Mouse (Mus musculus) G1E (cell line): ENCODE results near the gene Enoph1. TPM values are rescaled to one million over a fixed set of nuclear protein-coding genes. Genes with fewer than 3 reads are reported as not detected.

Experiments used
- ATAC-seq: 2 replicates; pipeline ENCODE4 v1.8.0; 2016; ENCODE audit warnings: mild to moderate bottlenecking; ENCODE audit not compliant: insufficient number of reproducible peaks, poor library complexity, low FRiP score, severe bottlenecking; ENCODE audit errors: extremely low read depth
- DNase-seq: peaks from one replicate; pipeline ENCODE4 v3.0.0; 2012; ENCODE audit warnings: low spot score
- H3K27me3 ChIP-seq: 2 replicates; pipeline ENCODE4 v1.6.1; 2012; ENCODE audit warnings: mild to moderate bottlenecking, low read length, inconsistent platforms; ENCODE audit not compliant: insufficient read depth
- H3K36me3 ChIP-seq: replicated peaks from 2 replicates; pipeline ENCODE3; 2012; ENCODE audit warnings: mild to moderate bottlenecking, inconsistent platforms
- H3K4me1 ChIP-seq: 2 replicates; pipeline ENCODE4 v1.6.1; 2012; ENCODE audit warnings: low read depth, low read length, inconsistent platforms, mixed read lengths; ENCODE audit not compliant: insufficient read depth
- H3K4me3 ChIP-seq: 2 replicates; pipeline ENCODE4 v1.5.1; 2012; ENCODE audit warnings: low read depth, mild to moderate bottlenecking, inconsistent platforms, low read length, moderate library complexity, mixed read lengths
- H3K9me3 ChIP-seq: replicated peaks from 2 replicates; pipeline ENCODE4 v1.6.1; 2012; ENCODE audit warnings: inconsistent platforms
- CTCF ChIP-seq: IDR thresholded peaks from 2 replicates; pipeline ENCODE4 v1.5.1; 2012; ENCODE audit warnings: low read depth, low read length, inconsistent platforms, mixed read lengths
- GATA1 ChIP-seq: IDR thresholded peaks from 2 replicates; pipeline ENCODE4 v1.6.1; 2012; ENCODE audit warnings: borderline replicate concordance, low read length, inconsistent platforms, mixed read lengths
- GATA2 ChIP-seq: IDR thresholded peaks from 2 replicates; pipeline ENCODE4 v1.6.1; 2012; ENCODE audit warnings: low read depth, low read length, inconsistent platforms, borderline replicate concordance
- POLR2AphosphoS5 ChIP-seq: IDR thresholded peaks from 2 replicates; pipeline ENCODE4 v1.6.1; 2012; ENCODE audit warnings: low read depth, low read length, inconsistent platforms; ENCODE audit not compliant: insufficient replicate concordance
- TAL1 ChIP-seq: conservative IDR thresholded peaks from 2 replicates; pipeline ENCODE4 v1.6.1; 2012; ENCODE audit warnings: low read depth, low read length, inconsistent platforms, mixed read lengths
- polyA plus RNA-seq: library from polyadenylated mRNA; stranded (reverse); fragments of >175 nt; gene quantifications from 2 replicates; pipeline ENCODE4 v1.2.3, GENCODE M21; 2012
- total RNA-seq, 2 experiments: library from RNA; stranded (forward) in 1 of 2; stranded (reverse) in 1 of 2; fragments of 200-1000 nt in 1 of 2; fragments of >200 nt in 1 of 2; fragmentation: Nextera tagmentation in 1 of 2; gene quantifications; 2 replicates each; pipeline ENCODE4 v1.2.3; 2014 to 2017

Gene Enoph1
- total and polyA plus RNA-seq, 3 experiments = 34.0 to 52.4 (median 41.7) TPM

DNA sequence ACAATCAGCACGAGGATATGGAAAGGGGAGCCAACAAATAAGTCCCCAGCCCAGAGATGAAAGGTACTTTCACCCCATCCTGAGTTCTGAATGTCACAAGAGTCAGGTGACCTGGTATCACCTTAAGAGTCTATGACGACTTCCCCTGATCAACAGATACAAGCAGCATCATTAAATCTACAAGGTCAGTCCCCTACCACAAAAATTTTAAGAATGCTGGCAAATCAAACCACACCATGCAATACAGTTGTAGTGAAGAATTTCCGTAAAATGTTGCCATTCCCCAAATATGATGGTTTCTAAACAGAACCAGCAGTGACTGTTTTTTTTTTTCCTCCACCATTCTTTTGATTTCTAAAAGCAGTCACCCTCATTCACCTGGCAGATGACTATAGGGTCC lies 70.8 kb downstream of the Enoph1 start:
- no peak overlapping the region for H3K4me3 ChIP-seq
- H3K36me3 ChIP-seq = no peaks in the 10 kb centered on the region
- no peaks in the 10 kb centered on the region for H3K27me3 ChIP-seq
- H3K9me3 ChIP-seq = peaks cover 13% of the 10 kb centered on the region
- no peaks in the 10 kb centered on the region for H3K4me1 ChIP-seq
- no peak for DNase-seq
- no peak for TF ChIP-seq GATA1
- no peak for TF ChIP-seq GATA2
- TF ChIP-seq TAL1 = no peak
- no peak for TF ChIP-seq POLR2AphosphoS5
- no peak for TF ChIP-seq CTCF
- ATAC-seq = no peak

DNA sequence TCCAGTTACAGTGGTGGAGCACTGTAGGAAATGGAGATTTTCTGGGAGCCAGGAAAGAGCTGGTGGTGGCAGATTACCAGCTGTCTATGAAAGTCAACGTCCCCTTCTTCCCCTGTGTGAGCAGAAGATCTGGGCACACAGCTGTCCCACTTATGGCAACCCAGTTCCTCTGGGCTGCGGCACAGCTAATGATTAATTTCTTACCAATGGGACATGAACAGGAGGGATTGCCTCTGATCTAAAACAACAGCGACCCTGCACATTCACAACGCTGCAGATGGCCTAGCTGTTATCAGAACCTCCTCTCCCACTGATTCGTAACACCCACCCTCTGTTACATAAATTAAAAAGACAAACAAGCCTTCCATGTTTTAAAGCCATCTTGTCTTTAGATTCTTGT lies 73.6 kb downstream of the Enoph1 start:
- ATAC-seq = no peak
- Histone ChIP-seq H3K27me3 (no peaks in the 10 kb centered on the region), H3K36me3 (no peaks in the 10 kb centered on the region), H3K4me1 (no peaks in the 10 kb centered on the region), H3K9me3 (peaks cover 28% of the 10 kb centered on the region), H3K4me3 (no peak overlapping the region)
- TF ChIP-seq GATA2 (no peak), POLR2AphosphoS5 (no peak), GATA1 (no peak), CTCF (no peak), TAL1 (no peak)
- no peak for DNase-seq

Other genes with a start within 250 kb of the Enoph1 start
- not detected in 2 replicates for gene Vamp9, start 133.7 kb upstream of the Enoph1 start, total RNA-seq (2014; fragmentation: Nextera tagmentation)
- not detected in 2 replicates for gene Vamp9, start 133.7 kb upstream of the Enoph1 start, total RNA-seq (2017)
- not detected in 2 replicates for gene Vamp9, start 133.7 kb upstream of the Enoph1 start, polyA plus RNA-seq
- gene Hnrnpd, start 61.0 kb upstream of the Enoph1 start, total RNA-seq (2014; fragmentation: Nextera tagmentation) = 231 and 261 TPM in 2 replicates
- gene Hnrnpd, start 61.0 kb upstream of the Enoph1 start, total RNA-seq (2017) = 56.5 and 75.0 TPM in 2 replicates
- gene Hnrnpd, start 61.0 kb upstream of the Enoph1 start, polyA plus RNA-seq = 434 and 614 TPM in 2 replicates
- not detected in 2 replicates for gene 4930524J08Rik, start 60.9 kb upstream of the Enoph1 start, total RNA-seq (2014; fragmentation: Nextera tagmentation)
- gene 4930524J08Rik, start 60.9 kb upstream of the Enoph1 start, total RNA-seq (2017) = 1.5 and 2.4 TPM in 2 replicates
- gene 4930524J08Rik, start 60.9 kb upstream of the Enoph1 start, polyA plus RNA-seq = 7.0 and 7.6 TPM in 2 replicates
- 150 and 157 TPM in 2 replicates for gene Hnrnpdl, start 321 bp upstream of the Enoph1 start, total RNA-seq (2014; fragmentation: Nextera tagmentation)
- 291 and 340 TPM in 2 replicates for gene Hnrnpdl, start 321 bp upstream of the Enoph1 start, total RNA-seq (2017)
- gene Hnrnpdl, start 321 bp upstream of the Enoph1 start, polyA plus RNA-seq = 157 and 164 TPM in 2 replicates
- gene Tmem150c, start 119.8 kb downstream of the Enoph1 start, total RNA-seq (2014; fragmentation: Nextera tagmentation) = not detected in 2 replicates
- gene Tmem150c, start 119.8 kb downstream of the Enoph1 start, total RNA-seq (2017) = 0.06 and 0.16 TPM in 2 replicates
- not detected in 2 replicates for gene Tmem150c, start 119.8 kb downstream of the Enoph1 start, polyA plus RNA-seq